Mouse (Mus musculus) liver, embryonic 14.5 days (tissue): ENCODE measurements around the gene F2rl1. TPM values are rescaled to one million over a fixed set of nuclear protein-coding genes. Genes with fewer than 3 reads are reported as not detected.
A peak's percentile ranks its signal among the peaks of the same experiment; 100 is the strongest.
"Not testable (repeated sequence)": the region's sequence is repeated elsewhere in the genome, so short reads cannot be mapped to it uniquely, and the experiment has no call there.

Experiments used
- ATAC-seq: fragments of 200-750 bp; cut with Nextera tagmentation; 2 replicates; pipeline ENCODE4 v1.8.0; 2017; ENCODE audit warnings: moderate number of reproducible peaks, mild to moderate bottlenecking, moderate library complexity; ENCODE audit not compliant: insufficient read depth
- DNase-seq, 3 experiments: peaks; one replicate each; pipeline ENCODE4 v3.0.0-alpha.2; 2012 to 2013; ENCODE audit warnings: low read depth in 3 of 3, low spot score in 3 of 3
- H3K27ac ChIP-seq: fragments of 300-500 bp; sonication (generic); 2 replicates; pipeline ENCODE4 v1.5.1; 2014; ENCODE audit warnings: moderate library complexity, mild to moderate bottlenecking, control low read depth, inconsistent platforms
- H3K27me3 ChIP-seq: fragments of 300-500 bp; sonication (generic); 2 replicates; pipeline ENCODE4 v1.6.1; 2014; ENCODE audit warnings: mild to moderate bottlenecking, low read length, moderate library complexity; ENCODE audit not compliant: control insufficient read depth, insufficient read depth
- H3K36me3 ChIP-seq: fragments of 300-500 bp; sonication (generic); replicated peaks from 2 replicates; pipeline ENCODE4 v1.6.1; 2014; ENCODE audit warnings: low read depth; ENCODE audit not compliant: control insufficient read depth, insufficient read depth
- H3K4me1 ChIP-seq, 2 experiments: fragments of 200-500 bp in 1 of 2; fragments of 300-500 bp in 1 of 2; sonication (generic) in 1 of 2; replicated peaks; 2 replicates each; pipeline ENCODE4 v1.6.1; 2012 to 2014; ENCODE audit warnings: antibody characterized with exemption in 1 of 2, inconsistent platforms in 1 of 2, low read length in 1 of 2; ENCODE audit not compliant: control insufficient read depth in 2 of 2, insufficient read depth in 2 of 2
- H3K4me2 ChIP-seq: fragments of 300-500 bp; sonication (generic); 2 replicates; pipeline ENCODE4 v1.6.1; 2014; ENCODE audit warnings: low read depth, mild to moderate bottlenecking, control low read depth, moderate library complexity
- H3K4me3 ChIP-seq, 2 experiments: fragments of 200-500 bp in 1 of 2; fragments of 300-500 bp in 1 of 2; sonication (generic) in 1 of 2; 2 replicates each; pipeline ENCODE4 v1.5.1; 2012 to 2014; ENCODE audit warnings: low read depth in 2 of 2, low read length in 2 of 2, mild to moderate bottlenecking in 2 of 2, control low read depth in 1 of 2, inconsistent platforms in 1 of 2, moderate library complexity in 1 of 2; ENCODE audit not compliant: insufficient read depth in 1 of 2
- H3K9ac ChIP-seq: fragments of 300-500 bp; sonication (generic); replicated peaks from 2 replicates; pipeline ENCODE4 v1.6.1; 2014; ENCODE audit warnings: mild to moderate bottlenecking, control low read depth, moderate library complexity
- H3K9me3 ChIP-seq: fragments of 300-500 bp; sonication (generic); 2 replicates; pipeline ENCODE4 v1.6.1; 2016; ENCODE audit warnings: low read length, mixed read lengths; ENCODE audit not compliant: control insufficient read depth
- CTCF ChIP-seq: IDR thresholded peaks from 2 replicates; pipeline ENCODE4 v1.5.1; 2016; ENCODE audit warnings: antibody characterized with exemption, low read depth, control low read depth
- EP300 ChIP-seq: IDR thresholded peaks from 2 replicates; pipeline ENCODE4 v1.6.1; 2016; ENCODE audit warnings: antibody characterized with exemption, low read depth
- WGBS: fragments of 180-500 bp; shearing (Covaris S2); extraction: QIAGEN DNeasy Blood & Tissue Kit; methylation state at CpG from one replicate; pipeline ENCODE4 v1.1.7; 2014; ENCODE audit not compliant: insufficient replicate concordance; 5-methylcytosine and 5-hydroxymethylcytosine counted together
- polyA plus RNA-seq, 2 experiments: library from polyadenylated mRNA; depleted of rRNA in 1 of 2; stranded (reverse) in 1 of 2; unstranded in 1 of 2; fragments of >200 nt; fragmentation: Nextera tagmentation in 1 of 2; extraction: Ambion mirVana in 1 of 2; gene quantifications; 2 replicates each; pipeline versions ENCODE4 v1.2.1 to v1.2.3; 2012 to 2014

Gene F2rl1
- polyA plus RNA-seq, 2 experiments = 0.30 to 0.71 TPM

- peak overlapping the region; percentile 29 for H3K4me2 ChIP-seq
Measured at GRCm38 (mm10) chr13:95534131-95534561, 9.1 kb upstream of the F2rl1 start.

DNA sequence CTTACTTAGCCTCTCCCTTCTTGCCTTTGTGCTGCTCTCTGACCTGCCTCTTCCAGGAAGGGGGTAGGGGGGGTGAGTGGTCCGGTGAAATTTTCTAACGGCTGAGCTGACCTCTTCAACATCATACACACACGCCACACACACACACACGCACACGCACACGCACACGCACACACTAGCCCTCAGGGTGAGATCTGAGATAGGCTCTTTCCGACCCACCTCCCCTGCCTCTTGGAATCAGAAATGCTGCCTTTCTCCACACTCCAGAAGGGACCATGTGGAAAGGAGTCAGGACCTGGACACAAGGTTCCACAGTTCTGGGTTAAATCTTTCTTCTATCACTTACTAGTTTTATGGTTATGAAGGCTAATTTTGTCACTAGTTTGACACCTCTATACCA, 8.6 kb upstream of the F2rl1 start:
- Histone ChIP-seq H3K4me1 (peaks cover 24 to 32% of the 10 kb centered on the region in 2 experiments), H3K27me3 (peaks cover 3% of the 10 kb centered on the region)

More at GRCm38 (mm10) chr13:95534131-95534561, 9.1 kb upstream of the F2rl1 start:
- WGBS = 17% methylated on average over 5 of the region's 5 CpGs
- Histone ChIP-seq H3K27ac (no peak overlapping the region), H3K9ac (no peak overlapping the region), H3K36me3 (no peaks in the 10 kb centered on the region), H3K27me3 (peaks cover 3% of the 10 kb centered on the region), H3K4me1 (peaks cover 24 to 32% of the 10 kb centered on the region in 2 experiments), H3K4me3 (no peak overlapping the region), H3K9me3 (no peaks in the 10 kb centered on the region)
- DNase-seq (no peak), ATAC-seq (no peak)
- TF ChIP-seq CTCF (no peak), EP300 (no peak)

GRCm38 (mm10) chr13:95533121-95533520, 8.1 kb upstream of the F2rl1 start:
- not testable (repeated sequence) for H3K4me2 ChIP-seq, H3K9ac ChIP-seq, H3K9me3 ChIP-seq, H3K36me3 ChIP-seq, H3K4me3 ChIP-seq, H3K27me3 ChIP-seq, ATAC-seq, H3K27ac ChIP-seq, DNase-seq
- H3K4me1 ChIP-seq = peaks cover 24 to 32% of the 10 kb centered on the region in 2 experiments
- WGBS = 27% methylated on average over 4 of the region's 5 CpGs

More for the DNA sequence above, 8.6 kb upstream of the F2rl1 start:
- no peak overlapping the region for H3K9ac ChIP-seq
- WGBS = 24% methylated on average over 8 of the region's 8 CpGs
- no peak for ATAC-seq
- H3K27ac ChIP-seq = no peak overlapping the region
- no peaks in the 10 kb centered on the region for H3K36me3 ChIP-seq
- H3K9me3 ChIP-seq = no peaks in the 10 kb centered on the region
- no peak overlapping the region for H3K4me2 ChIP-seq
- DNase-seq = no peak
- TF ChIP-seq EP300 (no peak), CTCF (no peak)
- no peak overlapping the region for H3K4me3 ChIP-seq

GRCm38 (mm10) chr13:95531273-95532045, 6.4 kb upstream of the F2rl1 start:
- ATAC-seq = no peak
- H3K27ac ChIP-seq = no peak overlapping the region
- peaks cover 20% of the 10 kb centered on the region for H3K27me3 ChIP-seq
- H3K4me2 ChIP-seq = no peak overlapping the region
- H3K9me3 ChIP-seq = no peaks in the 10 kb centered on the region
- H3K36me3 ChIP-seq = no peaks in the 10 kb centered on the region
- WGBS = 46% methylated on average over 9 of the region's 9 CpGs
- H3K9ac ChIP-seq = no peak overlapping the region
- H3K4me1 ChIP-seq = peaks cover 21 to 31% of the 10 kb centered on the region in 2 experiments
- DNase-seq = no peak
- TF ChIP-seq CTCF (no peak), EP300 (no peak)
- no peak overlapping the region for H3K4me3 ChIP-seq

DNA sequence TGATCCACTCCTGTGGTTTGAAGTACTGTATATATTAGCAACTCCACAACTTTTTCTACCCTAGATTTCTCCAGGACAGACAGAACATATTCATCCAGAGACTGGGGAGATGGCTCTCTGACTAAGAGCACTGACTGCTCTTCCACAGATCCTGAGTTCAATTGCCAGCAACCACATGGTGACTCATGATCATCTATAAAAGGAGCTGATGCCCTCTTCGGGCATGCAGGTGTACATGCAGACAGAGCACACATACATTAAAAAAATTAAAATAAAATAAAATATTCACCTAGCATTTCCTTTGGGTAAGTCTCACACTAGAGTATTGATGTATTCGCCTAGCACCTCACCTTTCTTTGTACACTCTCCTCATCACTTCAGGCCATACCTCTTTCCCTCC, 4.2 kb upstream of the F2rl1 start:
- no peaks in the 10 kb centered on the region for H3K36me3 ChIP-seq
- peaks cover 42% of the 10 kb centered on the region for H3K27me3 ChIP-seq
- no peaks in the 10 kb centered on the region for H3K9me3 ChIP-seq
- peaks cover 3 to 12% of the 10 kb centered on the region in 2 experiments for H3K4me1 ChIP-seq
- DNase-seq = no peak
- TF ChIP-seq CTCF (no peak), EP300 (no peak)
- H3K9ac ChIP-seq = no peak overlapping the region
- no peak overlapping the region for H3K27ac ChIP-seq
- no peak overlapping the region for H3K4me3 ChIP-seq
- H3K4me2 ChIP-seq = no peak overlapping the region
- 51% methylated on average over 2 of the region's 2 CpGs for WGBS
- no peak for ATAC-seq
